ENCODE assay signal across 26 mouse cellular contexts in genomic region chr17:88467696-88468095, GRCm38 (mm10). TPM values are rescaled to one million over a fixed set of nuclear protein-coding genes. Genes with fewer than 3 reads are reported as not detected.
DNase-seq lines count a peak whose midpoint lies in the region; ATAC-seq and TF ChIP-seq lines count a peak whose summit lies in the region.
"Had no signal": no experiment of that assay in that cellular context is flagged by ENCODE, and none has a peak within 500 bp of the region (broad histone marks: within the 10 kb centered on the region; RNA-seq: fewer than 3 reads in every experiment).

No protein-coding gene starts in this region.

- H3K36me3 ChIP-seq in liver, embryonic 12.5 days = peaks cover 67% of the 10 kb centered on the region
- peaks cover 6% of the 10 kb centered on the region for H3K36me3 ChIP-seq in liver, postnatal 0 days (replicated peaks; ENCODE audit: insufficient read depth, low read length)
- H3K36me3 ChIP-seq in midbrain, embryonic 11.5 days (ENCODE audit: control insufficient read depth, insufficient read depth, low read length) = no peaks in the 10 kb centered on the region
- peaks cover 73% of the 10 kb centered on the region for H3K36me3 ChIP-seq in midbrain, embryonic 10.5 days
- H3K36me3 ChIP-seq in ES-Bruce4 (ENCODE audit: control insufficient read depth, insufficient read depth, low read length, poor library complexity, severe bottlenecking) = peaks cover 23% of the 10 kb centered on the region
- H3K36me3 ChIP-seq in liver, embryonic 16.5 days (ENCODE audit: control insufficient read depth, insufficient read depth) = peaks cover 7% of the 10 kb centered on the region

- no peak overlapping the region for H3K4me3 ChIP-seq in liver, embryonic 12.5 days
- H3K4me3 ChIP-seq in liver, postnatal 0 days (ENCODE audit: low read depth, low read length) = no peak overlapping the region
- H3K4me3 ChIP-seq in midbrain, embryonic 11.5 days (ENCODE audit: low read depth, low read length) = no peak overlapping the region
- H3K4me3 ChIP-seq in midbrain, embryonic 10.5 days = no peak overlapping the region
- no peak overlapping the region for H3K4me3 ChIP-seq in ES-Bruce4 (ENCODE audit: low read depth, low read length)
- no peak overlapping the region for H3K4me3 ChIP-seq in liver, embryonic 16.5 days (ENCODE audit: low read depth, low read length)
- H3K4me3 ChIP-seq: forebrain, embryonic 10.5 days; forebrain, embryonic 13.5 days; heart, adult 2 months; heart, embryonic 10.5 days; heart, embryonic 13.5 days had no signal

- H3K9ac ChIP-seq in liver, embryonic 12.5 days = 0 out of 2 replicates have a peak overlapping the region, but pooled peaks have one; percentile 4
- no peak overlapping the region for H3K9ac ChIP-seq in liver, postnatal 0 days (replicated peaks)
- H3K9ac ChIP-seq in midbrain, embryonic 11.5 days (ENCODE audit: low read length) = no peak overlapping the region
- H3K9ac ChIP-seq in ES-Bruce4 (ENCODE audit: low read depth, poor library complexity, severe bottlenecking) = no peak overlapping the region
- H3K9ac ChIP-seq in liver, embryonic 16.5 days (ENCODE audit: low read depth, low read length) = no peak overlapping the region
- H3K9ac ChIP-seq: forebrain, embryonic 13.5 days; heart, embryonic 13.5 days; hindbrain, embryonic 14.5 days had no signal

- H3K4me2 ChIP-seq in liver, embryonic 12.5 days = no peak overlapping the region
- H3K4me2 ChIP-seq in liver, postnatal 0 days (ENCODE audit: low read depth, low read length) = no peak overlapping the region
- H3K4me2 ChIP-seq in midbrain, embryonic 11.5 days = no peak overlapping the region
- H3K4me2 ChIP-seq in liver, embryonic 16.5 days (ENCODE audit: low read depth, low read length) = no peak overlapping the region
- H3K4me2 ChIP-seq: forebrain, embryonic 13.5 days; heart, embryonic 13.5 days; hindbrain, embryonic 14.5 days had no signal

- TF ChIP-seq EP300 in liver, postnatal 0 days (IDR thresholded peaks at IDR 0.05; ENCODE audit: low read depth) = no peak
- no peak for TF ChIP-seq EP300 in ES-Bruce4 (IDR thresholded peaks at IDR 0.05; ENCODE audit: insufficient read depth, low read depth, low read length)

- ATAC-seq in liver, embryonic 12.5 days = no peak
- no peak for ATAC-seq in liver, postnatal 0 days
- no peak for ATAC-seq in midbrain, embryonic 11.5 days (ENCODE audit: low FRiP score)
- ATAC-seq in liver, embryonic 16.5 days (ENCODE audit: low read depth) = no peak
- ATAC-seq: CD4-positive, CD25-positive, alpha-beta regulatory T cell, adult 4 months; forebrain, embryonic 13.5 days; forebrain, embryonic 16.5 days; hindbrain, postnatal 0 days; inflammation-experienced regulatory T-cells, adult 6 months had no signal

- H3K9me3 ChIP-seq in liver, embryonic 12.5 days (replicated peaks) = 0 out of 2 replicates have a peak, but pooled peaks cover 4% of the 10 kb centered on the region
- no peaks in the 10 kb centered on the region for H3K9me3 ChIP-seq in liver, postnatal 0 days (ENCODE audit: low read length)
- no peaks in the 10 kb centered on the region for H3K9me3 ChIP-seq in midbrain, embryonic 11.5 days (ENCODE audit: control insufficient read depth, low read length)
- no peaks in the 10 kb centered on the region for H3K9me3 ChIP-seq in midbrain, embryonic 10.5 days (replicated peaks)
- H3K9me3 ChIP-seq in ES-Bruce4 (replicated peaks; ENCODE audit: control insufficient read depth, insufficient read depth, low read length, poor library complexity, severe bottlenecking) = peaks cover 35% of the 10 kb centered on the region
- H3K9me3 ChIP-seq in liver, embryonic 16.5 days (replicated peaks; ENCODE audit: control insufficient read depth, low read length) = no peaks in the 10 kb centered on the region
- H3K9me3 ChIP-seq: heart, embryonic 10.5 days had no signal

- WGBS in liver, embryonic 12.5 days (ENCODE audit: insufficient replicate concordance) = 86% methylated on average over 6 of the region's 6 CpGs
- 92% methylated on average over 6 of the region's 6 CpGs for WGBS in liver, postnatal 0 days (ENCODE audit: insufficient replicate concordance)
- 94% methylated on average over 6 of the region's 6 CpGs for WGBS in midbrain, embryonic 11.5 days
- 93% methylated on average over 6 of the region's 6 CpGs for WGBS in midbrain, embryonic 10.5 days
- WGBS in liver, embryonic 16.5 days (ENCODE audit: insufficient replicate concordance) = 80% methylated on average over 6 of the region's 6 CpGs

- no peaks in the 10 kb centered on the region for H3K27me3 ChIP-seq in liver, embryonic 12.5 days (replicated peaks)
- H3K27me3 ChIP-seq in liver, postnatal 0 days (ENCODE audit: insufficient read depth, low read length) = no peaks in the 10 kb centered on the region
- H3K27me3 ChIP-seq in midbrain, embryonic 11.5 days (ENCODE audit: control insufficient read depth, insufficient read depth, low read length) = no peaks in the 10 kb centered on the region
- H3K27me3 ChIP-seq in midbrain, embryonic 10.5 days (ENCODE audit: low read depth, poor library complexity, severe bottlenecking) = no peaks in the 10 kb centered on the region
- H3K27me3 ChIP-seq in ES-Bruce4 (ENCODE audit: control insufficient read depth, insufficient read depth, low read length, poor library complexity, severe bottlenecking) = no peaks in the 10 kb centered on the region
- H3K27me3 ChIP-seq in liver, embryonic 16.5 days (ENCODE audit: control insufficient read depth, insufficient read depth, low read depth, low read length) = no peaks in the 10 kb centered on the region
- H3K27me3 ChIP-seq: forebrain, embryonic 13.5 days; heart, embryonic 13.5 days had no signal

- TF ChIP-seq POLR2A in ES-Bruce4 (IDR thresholded peaks at IDR 0.05; ENCODE audit: insufficient read depth, low read length) = no peak

- peak overlapping the region; percentile 83; the same call in 1 of the 2 replicates for H3K27ac ChIP-seq in liver, embryonic 12.5 days
- H3K27ac ChIP-seq in liver, postnatal 0 days (ENCODE audit: low read depth) = no peak overlapping the region
- H3K27ac ChIP-seq in midbrain, embryonic 11.5 days (ENCODE audit: low read depth, low read length) = no peak overlapping the region
- H3K27ac ChIP-seq in midbrain, embryonic 10.5 days (replicated peaks) = no peak overlapping the region
- 0 out of 2 replicates have a peak overlapping the region, but pooled peaks have one; percentile 40 for H3K27ac ChIP-seq in ES-Bruce4 (ENCODE audit: insufficient read depth, low read length)
- H3K27ac ChIP-seq in liver, embryonic 16.5 days (ENCODE audit: low read length) = 0 out of 2 replicates have a peak overlapping the region, but pooled peaks have one; percentile 25
- H3K27ac ChIP-seq: forebrain, embryonic 10.5 days; forebrain, embryonic 13.5 days; heart, adult 2 months; heart, embryonic 10.5 days; heart, embryonic 13.5 days; hindbrain, embryonic 14.5 days; hindbrain, postnatal 0 days had no signal

- TF ChIP-seq CTCF in liver, postnatal 0 days (IDR thresholded peaks at IDR 0.05; ENCODE audit: low read depth) = no peak
- TF ChIP-seq CTCF in ES-Bruce4 (IDR thresholded peaks at IDR 0.05; ENCODE audit: low read depth, low read length) = no peak

- DNase-seq in liver, postnatal 0 days = no peak
- peak; percentile 51 for DNase-seq in midbrain, embryonic 11.5 days (ENCODE audit: low spot score, missing footprints)
- no peak for DNase-seq in midbrain, embryonic 10.5 days (ENCODE audit: low spot score)
- DNase-seq in gastrocnemius, postnatal 4 days (ENCODE audit: low spot score in 2 of 2) = no peak
- DNase-seq: adrenal gland, adult 8-10 months; adrenal gland, postnatal 25 days; cerebellum, adult 11-12 months; cerebellum, adult 8-10 months; cerebellum, postnatal 10 days; gastrocnemius, postnatal 10 days; gastrocnemius, postnatal 36 days; heart, adult 2 months; heart, postnatal 14 days; heart, postnatal 4 days had no signal

- H3K4me1 ChIP-seq in liver, embryonic 12.5 days = peaks cover 47% of the 10 kb centered on the region
- peaks cover 25% of the 10 kb centered on the region for H3K4me1 ChIP-seq in liver, postnatal 0 days (ENCODE audit: insufficient read depth)
- no peaks in the 10 kb centered on the region for H3K4me1 ChIP-seq in midbrain, embryonic 11.5 days (ENCODE audit: control insufficient read depth, insufficient read depth, low read length)
- no peaks in the 10 kb centered on the region for H3K4me1 ChIP-seq in midbrain, embryonic 10.5 days
- no peaks in the 10 kb centered on the region for H3K4me1 ChIP-seq in ES-Bruce4 (ENCODE audit: control insufficient read depth, insufficient read depth, low read length)
- H3K4me1 ChIP-seq in liver, embryonic 16.5 days (ENCODE audit: control insufficient read depth, low read depth, low read length) = peaks cover 33% of the 10 kb centered on the region
- H3K4me1 ChIP-seq: forebrain, embryonic 10.5 days; forebrain, embryonic 13.5 days had no signal

RNA-seq across cellular contexts. Expression of gene Foxn2, which starts 27.2 kb away (rescaled TPM):
- polyA plus RNA-seq in liver, embryonic 12.5 days (2016; fragmentation: Nextera tagmentation; extraction: Ambion mirVana) = 17.5 and 18.5 TPM in 2 replicates
- polyA plus RNA-seq in liver, postnatal 0 days (2015; fragmentation: Nextera tagmentation; extraction: Ambion mirVana) = 6.6 and 6.8 TPM in 2 replicates
- polyA plus RNA-seq in midbrain, embryonic 11.5 days (2014; fragmentation: Nextera tagmentation; extraction: Ambion mirVana) = 7.2 and 8.2 TPM in 2 replicates
- 12.3 and 12.5 TPM in 2 replicates for polyA plus RNA-seq in midbrain, embryonic 10.5 days (2016; fragmentation: Nextera tagmentation; extraction: Ambion mirVana)
- 35.4 and 40.9 TPM in 2 replicates for polyA plus RNA-seq in ES-Bruce4 (2011; ENCODE audit: insufficient read depth, insufficient read length, low read depth, missing spikeins)
- polyA plus RNA-seq in liver, embryonic 16.5 days (2015; fragmentation: Nextera tagmentation; extraction: Ambion mirVana) = 11.0 and 11.8 TPM in 2 replicates
- 10 to 100 TPM; 22.4 to 24.1 TPM for total RNA-seq in gastrocnemius, postnatal 4 days (2021)

Comparison
In these comparisons a context has a peak if more than half of its experiments do, and no peak if none do; other contexts are left out.
1. H3K27ac ChIP-seq: peak in liver, embryonic 12.5 days (single experiment), ES-Bruce4 (single experiment) and liver, embryonic 16.5 days (single experiment); none in liver, postnatal 0 days (single experiment), midbrain, embryonic 11.5 days (single experiment) and midbrain, embryonic 10.5 days (single experiment).